Mouse (Mus musculus): Measurements from ENCODE around the gene Smyd5. TPM values are rescaled to one million over a fixed set of nuclear protein-coding genes. Genes with fewer than 3 reads are reported as not detected.
"Not testable (repeated sequence)": the region's sequence is repeated elsewhere in the genome, so short reads cannot be mapped to it uniquely, and the experiment has no call there.

Smyd5 gene
- polyA plus RNA-seq, 1 experiment from 2014 or later: 45.8 TPM

DNA sequence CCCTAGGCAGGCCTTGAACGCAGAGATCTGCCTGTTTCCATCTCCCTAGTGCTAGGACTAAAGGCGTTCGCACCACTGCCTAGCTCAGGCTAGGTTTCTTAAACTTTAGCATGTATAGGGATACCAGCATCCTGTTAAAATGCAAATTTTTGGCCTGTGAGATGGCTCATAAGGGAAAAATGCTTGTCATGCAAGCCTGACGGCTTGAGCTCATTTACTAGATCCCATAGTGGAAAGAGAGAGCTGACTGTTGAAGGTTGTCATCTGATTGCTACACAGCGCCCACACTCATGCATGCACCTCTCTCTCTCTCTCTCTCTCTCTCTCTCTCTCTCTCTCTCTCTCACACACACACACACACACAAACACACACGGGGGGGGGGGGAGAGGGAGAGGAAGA, 4.8 kb downstream of the Smyd5 start:
- Histone ChIP-seq H3K36me3 (ENCODE audit: control insufficient read depth, insufficient read depth, low read length) (peaks cover 27% of the 10 kb centered on the region), H3K9me3 (ENCODE audit: control insufficient read depth, low read depth, low read length) (no peaks in the 10 kb centered on the region), H3K27ac (ENCODE audit: low read length) (no peak overlapping the region), H3K4me2 (replicated peaks; ENCODE audit: low read depth, low read length) (no peak overlapping the region), H3K4me3 (ENCODE audit: low read depth, low read length) (no peak overlapping the region), H3K4me1 (ENCODE audit: control insufficient read depth, insufficient read depth, low read length) (0 out of 2 replicates have a peak, but pooled peaks cover 4% of the 10 kb centered on the region), H3K27me3 (ENCODE audit: control insufficient read depth, insufficient read depth, low read length) (no peaks in the 10 kb centered on the region), H3K9ac (replicated peaks; ENCODE audit: low read depth, low read length) (no peak overlapping the region)
- WGBS: 91% methylated on average over 5 of the region's 6 CpGs
- ATAC-seq (ENCODE audit: insufficient number of reproducible peaks, insufficient read depth, low FRiP score, low read depth): no peak

DNA sequence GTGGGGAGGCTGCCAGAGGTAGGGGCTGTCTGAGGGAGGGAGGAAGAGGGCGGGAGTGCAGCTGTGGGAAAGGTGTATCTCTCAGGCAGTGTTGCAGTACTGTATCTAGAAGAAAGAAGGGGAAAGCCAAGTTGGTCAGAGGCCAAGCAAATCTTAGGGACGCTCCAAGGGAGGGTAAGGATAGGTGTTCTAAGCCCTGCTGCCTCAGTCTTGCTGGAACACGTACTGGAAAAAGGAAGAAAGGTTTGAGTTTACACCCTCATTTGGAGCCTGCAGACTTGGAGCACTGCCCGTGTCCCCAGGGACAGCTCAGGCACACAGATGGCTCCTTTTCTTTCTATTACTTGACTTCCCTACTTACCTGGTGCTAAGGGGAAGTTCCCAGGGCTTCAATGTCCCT, 9.4 kb downstream of the Smyd5 start:
- no peak overlapping the region for H3K4me3 ChIP-seq (ENCODE audit: low read depth, low read length)
- no peaks in the 10 kb centered on the region for H3K27me3 ChIP-seq (ENCODE audit: control insufficient read depth, insufficient read depth, low read length)
- WGBS: 84% methylated on average over 4 of the region's 4 CpGs
- H3K9me3 ChIP-seq (ENCODE audit: control insufficient read depth, low read depth, low read length): no peaks in the 10 kb centered on the region
- no peak overlapping the region for H3K4me2 ChIP-seq (replicated peaks; ENCODE audit: low read depth, low read length)
- no peak overlapping the region for H3K27ac ChIP-seq (ENCODE audit: low read length)
- no peaks in the 10 kb centered on the region for H3K4me1 ChIP-seq (ENCODE audit: control insufficient read depth, insufficient read depth, low read length)
- no peak for ATAC-seq (ENCODE audit: insufficient number of reproducible peaks, insufficient read depth, low FRiP score, low read depth)
- H3K9ac ChIP-seq (replicated peaks; ENCODE audit: low read depth, low read length): no peak overlapping the region
- peaks cover 48% of the 10 kb centered on the region for H3K36me3 ChIP-seq (ENCODE audit: control insufficient read depth, insufficient read depth, low read length)

DNA sequence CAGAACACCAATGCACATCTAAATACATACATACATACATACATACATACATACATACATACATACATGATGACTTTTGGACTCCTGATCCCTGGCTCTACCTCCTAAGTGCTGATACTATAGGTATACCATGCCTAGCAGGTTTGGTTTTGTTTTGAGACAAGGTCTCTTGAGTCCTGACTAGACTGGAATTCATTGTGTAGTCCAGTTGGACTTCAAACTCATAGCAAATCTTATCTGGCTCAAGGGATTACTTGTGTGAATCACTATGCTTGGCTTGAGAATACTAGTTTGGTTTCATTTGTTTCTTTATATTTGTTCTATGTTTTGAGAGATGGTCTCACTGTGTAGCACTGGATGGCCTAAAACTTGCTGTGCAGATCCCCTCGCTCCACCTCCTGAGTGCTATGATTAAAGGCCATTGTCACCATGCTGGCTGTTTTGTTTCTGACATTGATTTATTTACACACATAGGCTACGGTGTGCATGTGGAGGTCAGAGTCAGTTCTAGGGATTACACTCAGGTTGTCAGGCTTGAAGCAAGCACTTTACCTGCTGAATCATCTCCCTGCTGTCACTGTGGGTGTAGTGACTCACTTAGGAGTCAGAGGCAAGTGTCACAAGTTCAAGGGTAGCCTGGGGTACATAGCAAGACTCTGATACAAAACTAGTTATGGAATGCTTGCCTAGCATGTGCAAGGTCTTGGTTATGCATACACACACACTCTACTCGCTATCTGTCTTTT, 11.9 kb downstream of the Smyd5 start:
- no peaks in the 10 kb centered on the region for H3K9me3 ChIP-seq (ENCODE audit: control insufficient read depth, low read depth, low read length)
- no peaks in the 10 kb centered on the region for H3K4me1 ChIP-seq (ENCODE audit: control insufficient read depth, insufficient read depth, low read length)
- peaks cover 54% of the 10 kb centered on the region for H3K36me3 ChIP-seq (ENCODE audit: control insufficient read depth, insufficient read depth, low read length)
- WGBS: 71% methylated on average over 3 of the region's 3 CpGs
- H3K4me2 ChIP-seq (replicated peaks; ENCODE audit: low read depth, low read length): no peak overlapping the region
- no peaks in the 10 kb centered on the region for H3K27me3 ChIP-seq (ENCODE audit: control insufficient read depth, insufficient read depth, low read length)
- H3K27ac ChIP-seq (ENCODE audit: low read length): no peak overlapping the region
- H3K4me3 ChIP-seq (ENCODE audit: low read depth, low read length): no peak overlapping the region
- no peak for ATAC-seq (ENCODE audit: insufficient number of reproducible peaks, insufficient read depth, low FRiP score, low read depth)
- no peak overlapping the region for H3K9ac ChIP-seq (replicated peaks; ENCODE audit: low read depth, low read length)

DNA sequence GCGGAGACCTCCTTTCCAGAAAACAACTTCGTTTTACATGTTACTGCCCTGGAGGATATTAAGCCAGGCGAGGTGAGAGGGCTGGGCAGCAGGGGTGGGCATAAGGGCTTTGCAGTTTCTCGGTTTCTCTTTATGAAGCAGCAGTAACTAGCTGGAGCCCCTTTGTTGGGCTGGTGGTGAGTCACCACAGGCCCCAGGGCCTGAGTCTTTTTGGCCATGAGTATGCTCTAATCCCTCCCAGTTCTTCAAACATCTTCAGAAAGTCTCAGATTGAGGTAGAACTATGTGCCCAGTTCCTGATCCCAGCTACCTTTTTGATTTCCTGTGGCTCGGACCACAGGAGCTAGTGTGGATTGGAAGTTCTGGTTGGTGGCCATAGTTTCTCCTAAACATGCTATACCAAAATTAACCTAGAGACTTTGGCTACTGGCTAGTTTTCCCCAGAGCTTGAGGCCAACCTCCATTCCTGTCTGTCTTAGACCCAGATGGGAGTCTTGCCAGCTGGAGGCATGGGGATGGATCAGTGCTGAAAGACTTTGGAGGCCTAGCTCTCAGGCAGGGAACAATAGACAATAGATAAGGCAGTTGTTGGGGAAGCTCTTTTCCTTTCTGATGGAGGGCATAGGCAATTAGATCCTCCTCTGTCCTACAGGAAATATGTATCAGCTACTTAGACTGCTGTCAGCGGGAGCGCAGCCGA, 12.6 kb downstream of the Smyd5 start:
- no peaks in the 10 kb centered on the region for H3K27me3 ChIP-seq (ENCODE audit: control insufficient read depth, insufficient read depth, low read length)
- H3K27ac ChIP-seq (ENCODE audit: low read length): no peak overlapping the region
- 85% methylated on average over 8 of the region's 8 CpGs for WGBS
- H3K9ac ChIP-seq (replicated peaks; ENCODE audit: low read depth, low read length): no peak overlapping the region
- no peaks in the 10 kb centered on the region for H3K4me1 ChIP-seq (ENCODE audit: control insufficient read depth, insufficient read depth, low read length)
- H3K4me3 ChIP-seq (ENCODE audit: low read depth, low read length): no peak overlapping the region
- peaks cover 49% of the 10 kb centered on the region for H3K36me3 ChIP-seq (ENCODE audit: control insufficient read depth, insufficient read depth, low read length)
- no peak for ATAC-seq (ENCODE audit: insufficient number of reproducible peaks, insufficient read depth, low FRiP score, low read depth)
- no peaks in the 10 kb centered on the region for H3K9me3 ChIP-seq (ENCODE audit: control insufficient read depth, low read depth, low read length)
- no peak overlapping the region for H3K4me2 ChIP-seq (replicated peaks; ENCODE audit: low read depth, low read length)

DNA sequence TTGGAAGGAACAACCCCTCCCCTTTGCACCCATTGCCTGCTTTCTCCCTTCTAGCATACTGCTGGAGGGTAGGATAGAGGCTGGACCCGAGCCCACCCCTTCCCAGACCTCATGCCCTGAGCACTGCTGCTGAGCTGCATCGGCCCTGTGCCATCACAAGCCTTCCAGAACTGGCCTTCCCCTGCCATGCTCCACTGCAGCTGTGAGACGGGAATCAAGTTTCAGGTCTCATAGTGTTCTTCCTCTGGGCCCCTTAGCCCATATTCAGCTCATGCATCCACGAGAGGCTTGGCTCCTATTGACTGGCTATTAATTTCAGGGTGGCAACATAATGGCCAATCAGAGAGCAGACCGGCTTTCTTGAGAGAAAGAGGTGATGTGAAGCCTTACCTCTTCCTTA, 13.5 kb downstream of the Smyd5 start:
- H3K4me2 ChIP-seq (replicated peaks; ENCODE audit: low read depth, low read length): no peak overlapping the region
- peaks cover 43% of the 10 kb centered on the region for H3K36me3 ChIP-seq (ENCODE audit: control insufficient read depth, insufficient read depth, low read length)
- no peak overlapping the region for H3K9ac ChIP-seq (replicated peaks; ENCODE audit: low read depth, low read length)
- ATAC-seq (ENCODE audit: insufficient number of reproducible peaks, insufficient read depth, low FRiP score, low read depth): no peak
- no peaks in the 10 kb centered on the region for H3K4me1 ChIP-seq (ENCODE audit: control insufficient read depth, insufficient read depth, low read length)
- H3K27ac ChIP-seq (ENCODE audit: low read length): no peak overlapping the region
- H3K9me3 ChIP-seq (ENCODE audit: control insufficient read depth, low read depth, low read length): no peaks in the 10 kb centered on the region
- H3K4me3 ChIP-seq (ENCODE audit: low read depth, low read length): no peak overlapping the region
- WGBS: 91% methylated on average over 5 of the region's 5 CpGs
- H3K27me3 ChIP-seq (ENCODE audit: control insufficient read depth, insufficient read depth, low read length): no peaks in the 10 kb centered on the region

DNA sequence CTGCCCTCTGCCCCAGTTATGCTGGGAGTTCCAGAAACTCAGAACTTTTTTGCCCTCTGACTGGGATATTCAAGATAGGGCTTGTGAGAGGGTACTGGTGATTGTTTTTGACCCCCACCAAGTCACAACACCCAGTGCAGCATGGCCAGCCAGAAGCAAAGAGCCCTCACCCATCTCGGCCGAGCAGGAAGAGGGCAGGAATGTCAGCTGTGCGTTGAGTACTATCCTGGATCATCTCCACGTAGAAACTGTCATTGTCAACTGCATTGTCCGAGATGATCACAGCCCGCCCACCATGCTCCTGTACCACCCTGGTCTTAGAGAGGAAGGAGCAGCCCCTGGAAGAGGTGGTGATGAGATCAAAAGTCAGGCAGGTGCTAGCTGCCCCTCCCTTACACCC, 15.6 kb downstream of the Smyd5 start:
- no peaks in the 10 kb centered on the region for H3K4me1 ChIP-seq (ENCODE audit: control insufficient read depth, insufficient read depth, low read length)
- no peaks in the 10 kb centered on the region for H3K27me3 ChIP-seq (ENCODE audit: control insufficient read depth, insufficient read depth, low read length)
- H3K9ac ChIP-seq (replicated peaks; ENCODE audit: low read depth, low read length): no peak overlapping the region
- peaks cover 26% of the 10 kb centered on the region for H3K36me3 ChIP-seq (ENCODE audit: control insufficient read depth, insufficient read depth, low read length)
- no peak for ATAC-seq (ENCODE audit: insufficient number of reproducible peaks, insufficient read depth, low FRiP score, low read depth)
- no peak overlapping the region for H3K27ac ChIP-seq (ENCODE audit: low read length)
- no peak overlapping the region for H3K4me3 ChIP-seq (ENCODE audit: low read depth, low read length)
- no peak overlapping the region for H3K4me2 ChIP-seq (replicated peaks; ENCODE audit: low read depth, low read length)
- 91% methylated on average over 6 of the region's 6 CpGs for WGBS
- no peaks in the 10 kb centered on the region for H3K9me3 ChIP-seq (ENCODE audit: control insufficient read depth, low read depth, low read length)

DNA sequence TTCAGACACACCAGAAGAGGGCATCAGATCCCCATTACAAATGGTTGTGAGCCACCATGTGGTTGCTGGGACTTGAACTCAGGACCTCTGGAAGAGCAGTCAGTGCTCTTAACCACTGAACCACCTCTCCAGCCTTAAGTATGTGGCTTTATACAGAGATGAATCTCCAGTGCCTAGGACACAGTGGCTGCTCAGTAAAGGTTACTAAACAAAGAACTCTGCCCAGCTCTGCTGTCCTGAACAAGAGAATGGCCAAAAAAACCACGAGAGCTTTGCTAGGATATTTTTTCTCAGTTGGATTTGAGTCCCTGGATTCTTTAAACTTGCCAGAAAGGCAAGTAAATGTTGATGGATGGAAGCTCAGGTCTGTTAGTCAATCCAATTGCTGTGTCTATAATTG, 18.4 kb downstream of the Smyd5 start:
- Histone ChIP-seq H3K36me3 (ENCODE audit: control insufficient read depth, insufficient read depth, low read length) (peaks cover 20% of the 10 kb centered on the region), H3K4me1 (ENCODE audit: control insufficient read depth, insufficient read depth, low read length) (peaks cover 10% of the 10 kb centered on the region; the same call in 1 of the 2 replicates), H3K4me2 (replicated peaks; ENCODE audit: low read depth, low read length) (peak overlapping the region; percentile 87; the same call in 1 of the 2 replicates)
- WGBS: 63% methylated on average over 1 of the region's 1 CpGs
- not testable (repeated sequence) for ATAC-seq (ENCODE audit: insufficient number of reproducible peaks, insufficient read depth, low FRiP score, low read depth); H3K27me3 ChIP-seq (ENCODE audit: control insufficient read depth, insufficient read depth, low read length); H3K9ac ChIP-seq (replicated peaks; ENCODE audit: low read depth, low read length); H3K4me3 ChIP-seq (ENCODE audit: low read depth, low read length); H3K9me3 ChIP-seq (ENCODE audit: control insufficient read depth, low read depth, low read length); H3K27ac ChIP-seq (ENCODE audit: low read length)

DNA sequence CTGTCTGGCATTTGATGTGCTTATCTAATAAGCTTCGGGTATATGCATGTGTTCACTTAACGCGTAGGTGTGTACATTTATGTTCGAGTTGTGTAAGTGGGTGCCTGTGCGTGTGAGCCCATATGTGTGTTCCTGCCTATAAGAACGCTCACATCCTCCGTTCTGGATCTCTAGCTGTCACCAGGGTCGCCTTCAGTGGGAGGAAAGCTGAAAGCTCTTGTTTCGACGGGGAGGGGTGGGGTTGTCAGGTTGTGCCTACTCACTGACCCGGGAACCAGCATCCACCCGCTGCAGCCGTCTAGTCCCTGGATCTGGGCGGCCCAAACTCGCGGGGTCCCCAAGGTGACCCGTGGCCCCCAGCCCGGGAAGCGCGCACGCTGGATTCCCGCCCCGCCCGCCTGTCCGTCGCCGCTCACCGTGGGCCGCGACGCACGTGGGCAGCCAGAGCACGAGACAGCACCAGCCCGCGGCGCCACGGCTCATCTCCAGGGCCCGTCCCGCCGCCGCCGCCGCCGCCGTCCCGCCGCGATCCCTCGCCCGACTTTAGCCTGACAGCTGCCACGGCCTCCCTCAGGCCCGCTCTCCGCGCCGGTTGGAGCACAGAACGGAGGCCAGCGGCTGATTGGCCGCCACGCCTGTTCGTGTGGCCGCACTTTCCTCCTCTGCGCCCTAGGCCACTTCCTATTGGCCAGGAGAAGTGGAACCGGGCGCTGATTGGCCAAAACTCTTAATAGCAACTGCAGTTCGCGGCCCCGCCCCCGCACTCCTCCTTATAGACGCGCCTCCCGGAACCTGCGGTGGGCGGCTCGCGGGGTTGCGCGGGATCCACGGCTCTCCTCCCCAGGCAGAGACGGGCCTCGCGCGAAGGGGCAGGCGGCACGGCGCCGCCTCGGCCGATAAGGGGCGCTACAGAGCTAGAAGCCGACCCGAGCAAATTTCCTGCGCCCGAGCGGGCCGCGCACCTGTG, 19.2 kb downstream of the Smyd5 start, which contains the start of gene Cct7:
Gene Cct7 (plus strand): TSS at position 818 of the 967 bp plus-strand sequence.
- ATAC-seq (ENCODE audit: insufficient number of reproducible peaks, insufficient read depth, low FRiP score, low read depth): peak; percentile 95
- H3K27me3 ChIP-seq (ENCODE audit: control insufficient read depth, insufficient read depth, low read length): no peaks in the 10 kb centered on the region
- H3K27ac ChIP-seq (ENCODE audit: low read length): peak within 1 kb of the TSS; percentile 93
- 2% methylated on average over 96 of the region's 96 CpGs for WGBS
- peak within 1 kb of the TSS; percentile 84 for H3K4me3 ChIP-seq (ENCODE audit: low read depth, low read length)
- H3K9me3 ChIP-seq (ENCODE audit: control insufficient read depth, low read depth, low read length): no peaks in the 10 kb centered on the region
- H3K36me3 ChIP-seq (ENCODE audit: control insufficient read depth, insufficient read depth, low read length): peaks cover 11% of the 10 kb centered on the region
- H3K4me2 ChIP-seq (replicated peaks; ENCODE audit: low read depth, low read length): peak within 1 kb of the TSS; percentile 87
- H3K9ac ChIP-seq (replicated peaks; ENCODE audit: low read depth, low read length): peak within 1 kb of the TSS; percentile 87
- peaks cover 10% of the 10 kb centered on the region; the same call in 1 of the 2 replicates for H3K4me1 ChIP-seq (ENCODE audit: control insufficient read depth, insufficient read depth, low read length)
